Mouse (Mus musculus) 3T3-L1 (cell line): ENCODE data around the gene Brdt.
"Not testable (repeated sequence)": the region's sequence is repeated elsewhere in the genome, so short reads cannot be mapped to it uniquely, and the experiment has no call there.

Source experiments
- DNase-seq: peaks from one replicate; pipeline ENCODE4 v3.0.0-alpha.2; 2015; ENCODE audit warnings: low read depth, low spot score

Gene Brdt

DNA sequence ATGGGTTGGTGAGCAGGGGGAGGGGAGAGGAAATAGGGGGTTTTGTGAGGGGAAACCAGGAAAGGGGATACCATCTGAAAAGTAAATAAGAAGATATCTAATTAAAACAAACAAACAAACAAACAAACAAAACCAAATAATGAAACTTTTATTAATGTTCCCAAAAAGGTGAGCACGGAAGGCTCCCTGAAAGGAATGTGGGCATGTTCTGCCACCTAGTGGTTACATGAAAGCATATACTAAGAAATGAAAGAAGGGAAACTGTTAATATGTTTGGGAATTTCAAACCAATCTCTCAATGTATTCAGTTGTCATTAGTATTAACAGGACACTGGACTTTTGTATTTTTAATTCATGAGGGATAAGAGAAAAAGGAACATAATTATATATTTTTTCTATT, 10.3 kb upstream of the Brdt start:
- peak; percentile 75 for DNase-seq

DNA sequence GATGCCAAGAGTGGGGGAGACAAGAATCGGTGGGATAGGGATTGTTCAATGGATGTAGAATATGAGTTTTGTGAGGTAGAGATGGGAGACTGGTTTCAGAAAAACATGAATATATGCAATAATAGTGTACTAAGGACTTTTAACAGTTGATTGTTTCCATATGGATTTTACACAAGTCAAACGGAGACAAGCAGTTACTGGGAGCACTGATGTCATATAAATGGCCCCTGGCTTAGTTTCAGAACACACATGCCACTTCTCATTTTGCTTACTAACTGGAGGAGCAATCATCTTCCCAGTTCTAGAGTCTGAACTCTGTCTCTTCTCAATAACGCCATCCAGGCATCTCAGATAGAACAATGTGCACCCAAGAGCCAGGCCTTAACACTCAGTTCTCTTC, 9.4 kb downstream of the Brdt start:
- peak; percentile 28 for DNase-seq

DNA sequence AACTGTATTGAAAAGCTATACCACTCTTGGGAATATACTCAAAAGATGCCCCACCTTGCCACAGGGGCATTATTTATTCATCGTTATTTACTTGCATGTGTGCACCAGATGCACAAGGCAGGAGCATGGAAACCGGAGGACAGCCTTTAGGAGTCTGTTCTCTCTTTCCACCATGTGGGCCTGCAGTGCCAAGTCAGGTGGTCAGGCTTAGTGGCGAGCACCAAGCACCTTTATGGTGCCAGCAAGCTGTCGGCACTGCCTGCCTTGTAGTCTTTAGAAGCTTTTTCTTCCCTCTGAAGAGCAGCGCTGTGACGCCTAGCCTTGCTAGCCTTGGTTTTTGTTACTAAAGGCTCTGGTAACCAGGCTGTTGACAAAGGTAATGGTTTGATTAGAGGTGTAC, 11.9 kb downstream of the Brdt start:
- no peak for DNase-seq

DNA sequence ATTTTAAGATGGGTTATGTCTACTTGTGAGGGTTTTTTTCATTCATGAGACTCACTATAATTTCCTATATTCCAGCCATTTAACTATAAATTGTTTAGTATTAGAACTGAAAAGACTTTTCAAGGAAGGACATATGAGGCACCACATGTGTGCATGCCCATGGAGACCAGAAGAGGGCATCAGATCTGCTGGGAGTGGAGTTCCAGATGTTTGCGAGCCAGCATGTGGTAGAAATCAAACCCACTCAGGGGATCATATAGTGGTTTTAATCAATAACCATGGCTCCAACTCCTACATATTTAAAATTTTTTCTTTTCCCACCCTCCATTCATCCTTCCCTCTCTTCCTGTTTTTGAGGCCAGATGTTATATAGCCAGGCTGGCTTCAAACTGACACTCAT, 15.3 kb downstream of the Brdt start:
- peak; percentile 38 for DNase-seq

DNA sequence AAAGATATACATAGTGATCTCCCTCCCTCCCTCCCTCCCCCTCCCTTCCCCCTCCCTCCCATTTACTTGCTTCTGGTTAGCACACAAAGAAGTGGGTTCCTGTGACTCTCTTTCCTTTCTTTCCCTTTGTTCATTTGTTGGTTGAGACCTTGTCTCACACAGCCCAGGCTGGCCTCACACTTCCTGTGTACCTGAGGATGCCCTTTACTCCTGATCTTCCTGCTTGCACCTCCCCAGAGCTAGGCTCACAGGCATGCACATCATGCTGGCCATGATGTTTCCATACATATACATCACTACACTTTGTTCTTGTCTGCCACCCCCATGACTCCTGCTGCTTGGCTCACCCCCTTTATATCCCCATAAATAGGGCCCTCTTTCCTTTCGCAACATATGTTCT, 21.6 kb downstream of the Brdt start:
- DNase-seq, result no peak

DNA sequence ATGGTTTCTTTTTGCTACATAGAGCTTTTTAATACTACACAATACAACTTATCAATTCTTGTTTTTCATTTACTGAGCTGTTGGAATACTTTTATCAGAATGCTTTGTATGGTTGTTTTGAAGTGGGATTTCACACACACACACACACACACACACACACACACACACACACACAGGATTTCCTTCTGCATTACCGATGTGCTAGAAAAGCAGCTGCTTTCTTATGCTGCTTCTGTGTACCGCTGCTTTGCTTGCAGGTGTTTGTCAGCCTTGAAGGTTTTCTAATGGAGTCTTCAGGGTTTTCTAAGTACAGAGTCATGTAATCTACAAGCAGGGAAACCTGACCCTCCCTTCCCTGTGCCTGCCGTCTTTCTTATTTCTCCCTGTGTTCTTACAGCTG, 23.0 kb downstream of the Brdt start:
- no peak for DNase-seq

DNA sequence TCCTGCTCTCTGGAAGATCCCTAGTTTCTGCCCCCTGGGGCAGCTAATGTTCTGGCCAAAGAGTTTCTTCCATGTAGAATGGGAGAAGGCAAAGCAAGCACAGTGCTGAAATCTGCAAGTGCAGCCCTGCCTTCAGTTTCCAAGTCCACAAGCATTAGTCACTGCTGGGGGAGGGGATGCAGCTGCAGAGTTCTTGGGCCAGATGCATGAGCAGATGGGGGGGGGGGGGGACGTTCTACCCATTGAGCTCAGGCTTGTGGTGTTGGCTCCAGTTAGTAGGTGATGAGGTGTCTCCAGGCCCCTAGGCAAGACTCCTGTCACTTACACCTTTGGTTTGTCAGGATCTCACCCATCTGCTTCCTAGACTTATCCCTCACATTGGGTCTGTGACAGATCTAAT, 24.8 kb downstream of the Brdt start:
- peak; percentile 84 for DNase-seq

DNA sequence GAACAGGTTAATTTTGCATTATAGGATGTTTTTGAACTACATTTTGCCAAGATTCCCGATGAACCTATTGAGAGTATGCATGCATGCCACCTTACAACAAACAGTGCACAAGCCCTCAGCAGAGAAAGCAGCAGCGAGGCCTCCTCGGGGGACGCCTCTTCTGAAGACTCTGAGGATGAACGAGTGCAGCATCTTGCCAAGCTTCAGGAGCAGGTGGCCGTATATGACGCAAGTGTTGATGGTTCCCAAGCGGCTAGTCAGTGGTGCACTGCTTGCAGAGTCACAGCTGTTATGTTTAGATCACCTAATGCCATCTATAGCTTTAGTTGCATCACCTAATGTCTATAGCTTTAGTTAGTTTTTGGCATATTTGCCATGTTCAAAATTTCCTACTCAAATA, 26.8 kb downstream of the Brdt start:
- DNase-seq, result no peak

DNA sequence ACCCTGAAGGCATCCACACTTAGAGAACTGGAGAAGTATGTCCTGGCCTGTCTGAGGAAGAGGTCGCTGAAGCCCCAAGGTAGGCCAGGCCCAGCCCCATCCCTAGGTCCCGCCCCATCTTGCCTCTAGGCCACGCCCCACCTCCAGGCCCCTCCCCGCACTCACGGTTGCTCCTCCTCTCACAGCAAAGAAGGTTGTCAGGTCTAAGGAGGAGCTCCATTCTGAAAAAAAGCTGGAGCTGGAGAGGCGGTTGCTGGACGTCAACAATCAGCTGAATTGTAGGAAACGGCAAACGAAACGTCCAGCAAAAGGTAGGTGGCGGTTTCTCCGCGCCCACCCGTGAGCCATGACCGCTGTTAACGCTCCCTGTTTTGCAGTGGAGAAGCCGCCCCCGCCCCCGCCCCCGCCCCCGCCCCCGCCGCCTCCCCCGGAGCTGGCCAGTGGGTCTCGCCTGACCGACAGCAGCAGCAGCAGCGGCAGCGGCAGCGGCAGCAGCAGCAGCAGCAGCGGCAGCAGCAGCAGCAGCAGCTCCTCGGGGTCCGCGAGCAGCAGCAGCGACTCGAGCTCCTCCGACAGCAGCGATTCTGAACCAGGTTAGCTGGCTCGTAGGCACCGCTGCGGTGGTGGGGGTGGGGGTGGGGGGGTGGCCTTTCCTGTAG, 28.6 kb downstream of the Brdt start:
- peak; percentile 90 for DNase-seq

DNA sequence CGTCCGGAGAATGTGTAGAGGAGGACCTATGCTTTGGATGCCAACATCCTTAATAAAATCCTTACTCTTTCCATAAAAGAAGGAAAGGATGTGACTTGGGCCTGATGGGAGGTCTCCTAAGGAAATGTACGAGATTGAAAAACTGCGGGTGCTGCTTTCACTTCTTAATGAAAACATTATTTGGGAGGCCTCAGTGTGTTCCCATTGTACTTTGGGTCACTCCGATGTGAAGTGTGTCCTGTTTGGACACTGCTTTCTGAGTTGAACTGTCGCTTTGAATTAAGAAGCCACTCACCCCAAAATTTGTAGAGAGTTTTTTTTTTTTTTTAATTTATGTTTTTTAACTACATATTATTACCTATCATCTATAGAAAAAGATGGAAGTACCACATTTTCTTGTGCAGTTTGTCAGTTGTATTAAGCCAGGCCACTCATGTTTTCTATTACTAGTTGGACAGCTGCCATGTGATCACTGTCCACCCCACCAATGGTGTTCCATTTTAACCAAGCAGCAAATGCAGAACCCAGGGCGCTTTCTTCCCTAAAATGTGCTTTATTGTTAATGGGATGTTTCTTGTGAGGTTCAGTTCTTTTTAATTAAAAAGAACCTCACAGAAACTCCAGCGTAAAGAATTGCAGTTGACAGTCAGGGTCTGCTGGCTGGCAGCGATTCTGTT, 29.2 kb downstream of the Brdt start:
- DNase-seq, result peak; percentile 37

DNA sequence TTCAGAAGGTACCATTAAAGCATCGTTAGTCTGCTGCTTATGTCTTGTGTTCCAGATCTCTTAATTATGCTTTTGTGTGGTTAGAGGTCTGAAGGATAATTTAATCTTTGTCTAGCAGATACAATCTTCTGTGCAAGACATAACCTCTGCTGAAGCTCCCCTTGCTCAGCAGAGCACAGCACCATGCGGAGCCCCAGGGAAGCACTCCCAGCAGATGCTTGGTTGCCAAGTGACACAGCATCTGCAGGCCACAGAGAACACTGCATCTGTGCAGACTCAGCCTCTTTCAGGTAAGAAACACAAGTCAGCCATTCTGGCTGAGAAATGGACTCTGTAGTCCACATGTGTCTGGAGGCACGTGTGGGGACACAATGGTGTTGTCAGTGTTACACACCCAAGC, 39.1 kb downstream of the Brdt start:
- no peak for DNase-seq

DNA sequence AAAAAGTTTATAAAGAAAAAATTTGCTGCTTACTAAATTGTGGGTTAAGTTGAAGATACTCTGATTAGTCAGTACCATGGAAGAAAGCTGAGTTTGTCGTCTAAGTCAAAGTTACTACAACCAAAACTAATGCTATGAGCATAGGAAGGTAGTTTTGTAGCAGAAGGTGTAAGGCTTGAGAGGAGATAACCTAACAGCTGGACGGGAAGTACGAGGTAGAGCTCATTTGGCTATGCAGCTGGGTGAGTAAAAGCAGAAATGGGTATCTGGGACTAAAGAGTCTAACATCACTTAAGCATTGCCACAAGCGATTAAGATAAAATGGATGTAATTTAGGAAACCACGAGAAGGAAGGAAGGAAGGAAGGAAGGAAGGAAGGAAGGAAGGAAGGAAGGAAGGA, 40.4 kb downstream of the Brdt start:
- DNase-seq, result no peak

DNA sequence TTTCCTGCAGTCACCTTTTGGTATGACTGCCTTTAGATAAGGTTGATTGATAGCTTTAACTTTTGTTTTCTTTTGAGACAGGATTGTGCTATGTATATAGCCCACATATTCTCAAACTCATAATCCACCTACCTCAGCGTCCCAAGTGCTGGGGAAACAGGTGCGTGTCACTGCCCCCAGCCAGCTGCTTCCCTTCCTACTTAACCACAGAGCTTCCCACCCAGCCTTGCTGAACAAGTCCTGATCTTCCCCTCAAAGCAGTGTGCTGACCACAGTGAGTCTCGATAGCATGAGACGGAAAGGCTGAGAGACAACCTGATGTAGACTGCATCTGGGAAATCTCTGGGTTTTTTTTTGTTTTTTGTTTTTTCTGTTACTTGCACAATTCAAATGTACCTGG, 42.3 kb downstream of the Brdt start:
- no peak for DNase-seq

DNA sequence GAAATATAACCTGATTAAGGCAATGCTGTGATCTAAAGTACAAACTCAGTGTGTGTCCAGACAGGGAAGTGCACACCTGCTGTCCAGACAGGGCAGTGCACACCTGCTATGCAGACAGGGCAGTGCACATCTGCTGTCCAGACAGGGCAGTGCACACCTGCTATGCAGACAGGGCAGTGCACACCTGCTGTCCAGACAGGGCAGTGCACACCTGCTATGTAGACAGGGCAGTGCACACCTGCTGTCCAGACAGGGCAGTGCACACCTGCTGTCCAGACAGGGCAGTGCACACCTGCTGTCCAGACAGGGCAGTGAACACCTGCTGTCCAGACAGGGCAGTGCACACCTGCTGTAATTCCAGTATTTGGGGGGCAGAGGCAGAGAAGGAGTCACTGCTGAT, 55.5 kb downstream of the Brdt start:
- not testable (repeated sequence) for DNase-seq

DNA sequence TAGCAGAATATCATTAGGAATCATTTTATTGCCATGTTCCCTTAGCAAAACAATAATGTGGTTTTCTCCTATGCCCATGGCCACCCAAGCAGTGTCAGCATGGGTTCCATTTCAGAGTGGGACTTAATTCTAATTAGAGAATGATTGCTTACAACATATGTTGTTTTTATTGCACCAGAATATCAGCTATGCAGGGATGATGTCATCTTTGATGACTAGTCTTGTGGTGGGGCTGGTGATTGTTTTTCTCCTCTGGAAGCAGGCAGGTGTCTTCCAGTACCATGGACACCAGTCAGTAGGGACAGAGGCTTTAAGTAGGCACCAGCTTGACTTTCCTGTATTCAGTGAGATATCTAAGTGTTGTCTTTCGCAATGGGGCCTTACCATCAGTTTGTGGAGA, 56.8 kb downstream of the Brdt start:
- peak; percentile 43 for DNase-seq

DNA sequence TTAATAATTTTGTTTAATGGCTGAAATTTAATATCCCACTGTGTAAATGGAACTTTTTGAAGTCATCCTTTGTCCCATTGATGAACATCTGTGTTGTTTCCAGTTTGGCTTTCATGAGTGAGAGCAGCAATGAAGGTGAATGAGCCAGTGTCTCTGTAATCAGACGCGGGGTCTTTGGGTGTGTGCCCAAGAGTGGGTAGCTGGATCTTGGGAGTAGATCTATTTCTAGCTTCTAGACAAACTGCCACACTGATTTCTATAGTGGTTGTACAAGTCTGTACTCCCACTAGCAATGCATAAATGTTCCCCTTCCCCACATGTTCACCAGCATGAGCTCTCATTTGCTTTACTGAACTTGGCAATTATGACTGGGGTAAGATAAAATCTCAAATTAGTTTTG, 58.4 kb downstream of the Brdt start:
- DNase-seq, result no peak

DNA sequence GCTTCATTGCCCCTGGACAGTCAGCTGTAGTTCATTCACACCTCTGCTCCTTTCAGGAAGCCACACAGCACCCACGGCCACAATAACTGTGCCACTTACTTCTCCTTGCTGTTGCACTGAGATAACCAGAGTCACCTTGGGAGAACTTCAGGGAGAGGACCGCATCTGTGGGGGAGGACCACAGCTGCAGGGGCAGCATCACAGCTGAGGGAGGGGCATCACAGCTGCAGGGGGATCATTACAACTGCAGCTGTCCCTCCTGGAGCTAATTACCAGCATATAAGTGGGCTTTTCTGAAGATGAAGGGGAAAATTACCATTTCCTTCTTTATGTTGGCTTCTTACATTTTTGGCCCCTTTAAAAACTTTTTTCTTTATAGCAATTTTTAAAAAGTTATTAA, 63.5 kb downstream of the Brdt start:
- no peak for DNase-seq

DNA sequence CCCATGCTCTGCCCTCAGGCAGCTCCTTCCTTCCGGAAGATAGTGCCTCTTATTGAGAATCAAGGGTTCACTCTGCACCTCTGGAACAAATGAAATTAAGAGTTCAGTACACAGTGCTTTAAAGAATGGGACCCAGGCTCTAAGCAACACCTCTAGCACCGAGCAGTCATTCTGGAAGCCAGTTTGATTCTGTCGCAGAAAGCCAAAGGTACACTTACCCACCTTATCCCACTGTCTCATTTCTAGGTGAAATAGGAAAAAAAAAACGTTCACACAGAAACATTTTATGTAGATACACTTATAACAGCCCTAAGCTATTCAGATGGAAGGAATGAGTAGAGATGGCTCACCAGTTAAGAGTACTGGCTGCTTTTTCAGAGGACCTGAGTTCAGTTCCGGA, 71.5 kb downstream of the Brdt start, which contains the start of gene Ephx4:
Gene Ephx4, plus strand, starts transcription at position 301 of the 400 bp plus-strand sequence.
- DNase-seq, result no peak

DNA sequence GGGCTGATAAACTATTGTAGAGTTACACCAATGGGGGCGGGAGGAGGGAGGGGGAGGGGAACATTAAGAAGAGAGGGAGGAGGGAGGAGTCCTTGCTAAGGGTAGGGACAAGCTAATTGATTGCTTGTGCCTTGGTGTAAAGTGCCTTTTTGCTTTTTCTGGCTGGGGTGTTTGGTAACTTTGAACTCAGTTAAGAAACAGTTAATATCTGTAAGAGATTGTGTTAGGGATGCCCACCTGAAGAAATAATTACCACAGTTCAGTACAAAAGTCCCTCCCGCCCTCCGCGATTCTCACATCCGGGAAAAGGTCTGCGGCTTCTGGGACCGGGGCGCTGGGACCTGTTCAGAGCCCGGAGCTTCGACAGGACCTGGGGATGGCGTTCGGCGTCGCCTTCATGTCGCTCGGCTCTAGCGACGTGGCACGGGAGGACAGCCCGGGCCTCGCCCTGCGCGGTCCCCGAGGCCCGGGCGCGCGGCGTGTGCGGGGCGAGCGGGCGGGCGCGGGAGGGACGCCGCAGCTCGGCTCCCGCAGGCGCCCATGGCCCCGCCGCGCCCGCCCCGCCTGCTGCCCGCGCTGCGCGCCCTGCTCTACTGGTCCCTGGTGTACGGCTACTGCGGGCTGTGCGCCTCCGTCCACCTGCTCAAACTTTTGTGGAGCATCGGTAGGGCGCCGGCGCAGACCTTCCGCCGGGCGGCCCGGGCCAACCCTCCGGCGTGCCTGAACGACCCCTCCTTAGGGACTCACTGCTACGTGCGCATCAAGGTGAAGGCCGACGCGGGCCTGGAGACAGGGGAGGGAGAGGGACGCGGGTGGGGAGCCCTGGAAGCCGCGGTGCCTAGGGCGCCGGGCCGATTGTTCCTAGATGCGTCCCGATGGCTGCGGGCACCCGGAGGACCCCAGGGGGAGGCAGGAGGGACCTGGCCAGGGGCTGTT, 72.3 kb downstream of the Brdt start:
- DNase-seq, result no peak

DNA sequence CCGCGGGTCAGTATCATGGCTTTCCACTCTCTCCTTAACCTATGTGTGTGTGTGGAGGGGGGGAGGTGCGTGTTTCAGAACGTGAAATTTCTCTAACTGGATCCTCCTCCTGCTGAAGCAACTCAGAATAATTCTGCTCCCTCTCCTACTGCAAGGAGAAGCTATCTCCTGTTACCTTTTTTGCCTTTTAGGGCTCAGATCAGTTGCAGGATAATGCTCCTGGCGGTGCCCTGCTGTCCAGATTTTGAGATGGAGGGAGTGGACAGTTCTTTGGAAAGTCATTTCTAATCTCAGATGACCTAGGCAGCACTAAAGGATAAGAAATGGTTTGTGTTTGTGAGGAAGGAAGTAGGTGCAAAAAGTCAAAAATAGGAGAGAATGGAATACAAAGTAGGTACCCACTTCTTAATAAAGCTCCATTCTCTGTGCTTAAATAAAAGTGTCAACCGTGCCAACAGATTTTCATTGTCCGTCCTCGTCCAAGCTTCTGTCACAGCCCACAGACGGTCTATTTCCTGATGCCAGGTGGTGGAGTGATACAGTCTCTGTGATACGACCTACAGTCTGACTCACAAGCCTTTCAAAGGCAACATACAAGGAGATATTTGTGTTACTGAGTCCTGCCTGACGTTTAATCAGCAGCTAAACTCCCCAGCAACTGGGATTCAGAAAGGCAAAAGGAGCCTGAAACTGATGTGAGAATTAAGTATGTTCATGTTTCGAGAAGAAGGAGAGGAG, 73.2 kb downstream of the Brdt start:
- no peak for DNase-seq

DNA sequence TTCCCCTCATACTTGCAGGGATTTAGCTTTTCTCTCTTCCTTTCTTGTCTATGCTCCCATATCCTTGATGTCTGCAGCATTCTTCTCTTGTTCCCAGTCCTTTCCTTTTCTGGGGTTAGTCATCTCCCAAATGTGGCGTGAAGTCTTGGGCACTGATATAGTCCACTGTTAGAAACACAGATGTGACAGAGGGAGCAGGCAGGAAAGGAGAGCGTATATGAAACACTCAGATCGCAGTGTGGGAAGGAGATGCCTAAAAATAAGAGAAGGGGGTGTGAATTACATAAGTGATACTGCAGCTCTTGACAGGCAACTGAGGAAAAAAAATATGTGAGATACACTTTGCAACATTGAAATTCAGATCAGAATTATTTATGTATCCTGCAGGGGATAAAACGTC, 74.4 kb downstream of the Brdt start:
- DNase-seq, result no peak

DNA sequence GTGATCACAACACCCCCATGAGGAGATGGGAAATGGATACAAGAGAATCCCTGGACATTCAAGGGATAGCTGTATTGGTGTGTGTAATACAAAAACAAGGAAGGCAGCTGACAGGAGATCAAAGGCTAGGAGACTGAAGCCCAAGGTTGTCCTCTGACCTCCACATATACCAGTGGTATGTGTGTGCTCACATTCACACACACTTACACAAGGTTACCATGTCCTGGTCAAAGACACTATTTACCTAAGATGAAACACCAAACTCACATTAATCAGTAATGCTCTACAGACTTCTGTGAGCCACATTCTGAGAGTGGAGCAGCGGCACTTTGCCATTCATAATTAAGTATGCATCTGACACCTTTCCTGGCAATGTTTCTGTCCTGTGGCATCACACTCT, 79.3 kb downstream of the Brdt start:
- DNase-seq, result no peak
